Mouse (Mus musculus) mammary gland, adult 2 months (tissue): ENCODE data around the gene Prok1. TPM values are rescaled to one million over a fixed set of nuclear protein-coding genes. Genes with fewer than 3 reads are reported as not detected.

ENCODE experiments used
- polyA plus RNA-seq: library from polyadenylated mRNA; depleted of rRNA; stranded (reverse); fragments of >200 nt; gene quantifications from 2 replicates; pipeline ENCODE4 v1.2.3, GENCODE M21; 2012; ENCODE audit warnings: low replicate concordance; rRNA removed

Gene Prok1
- 0.10 TPM in 1 of 2 replicates, not detected in the other for polyA plus RNA-seq

GRCm38 (mm10) chr3:107239607-107240006, at the start of gene Prok1:
Prok1 (minus strand) TSS chr3:107239707.

GRCm38 (mm10) chr3:107278479-107279269, 39.2 kb upstream of the Prok1 start, which contains the start of gene Lamtor5:
Lamtor5 (plus strand) TSS chr3:107278858.

GRCm38 (mm10) chr3:107230527-107230926, 9.0 kb downstream of the Prok1 start, which contains the start of gene A630076J17Rik:
A630076J17Rik (plus strand) TSS chr3:107230614.

GRCm38 (mm10) chr3:107221608-107222007, 17.9 kb downstream of the Prok1 start, which contains the start of gene Cym:
Cym (minus strand) TSS chr3:107221732.

Other genes starting within 250 kb of the Prok1 start
- gene Kcna3, start 203.5 kb downstream of the Prok1 start, polyA plus RNA-seq, result 8.1 and 19.9 TPM in 2 replicates
- gene Kcna2, start 138.6 kb downstream of the Prok1 start, polyA plus RNA-seq, result 1.1 and 2.2 TPM in 2 replicates
- gene Kcna10, start 56.7 kb downstream of the Prok1 start, polyA plus RNA-seq, result not detected in 2 replicates
- 0.14 and 0.16 TPM in 2 replicates for gene Cym, start 18.0 kb downstream of the Prok1 start, polyA plus RNA-seq
- gene A630076J17Rik, start 9.1 kb downstream of the Prok1 start, polyA plus RNA-seq, result 0.13 TPM in 1 of 2 replicates, not detected in the other
- 59.3 and 117 TPM in 2 replicates for gene Lamtor5, start 39.2 kb upstream of the Prok1 start, polyA plus RNA-seq
- gene Slc16a4, start 51.5 kb upstream of the Prok1 start, polyA plus RNA-seq, result 0.27 and 0.83 TPM in 2 replicates
- 6.8 and 8.2 TPM in 2 replicates for gene Rbm15, start 94.0 kb upstream of the Prok1 start, polyA plus RNA-seq
- gene Kcnc4, start 219.8 kb upstream of the Prok1 start, polyA plus RNA-seq, result 11.0 TPM in 1 of 2 replicates, not detected in the other